Mouse (Mus musculus) macrophage (primary cell): Measurements from ENCODE around the gene Ccdc175. TPM values are rescaled to one million over a fixed set of nuclear protein-coding genes. Genes with fewer than 3 reads are reported as not detected.

Experiments
- H3K27ac ChIP-seq: fragments of 350-480 bp; formaldehyde crosslinking; 2 replicates; pipeline ENCODE4 v1.9.0; 2021
- H3K36me3 ChIP-seq: fragments of 350-480 bp; formaldehyde crosslinking; 2 replicates; pipeline ENCODE4 v1.9.0; 2021; ENCODE audit errors: inconsistent target
- H3K4me3 ChIP-seq: fragments of 350-480 bp; formaldehyde crosslinking; 2 replicates; pipeline ENCODE4 v1.9.0; 2021; ENCODE audit errors: inconsistent target
- H3K79me2 ChIP-seq: fragments of 350-480 bp; formaldehyde crosslinking; 2 replicates; pipeline ENCODE4 v1.9.0; 2021; ENCODE audit errors: inconsistent target
- WGBS: methylation state at CpG from one replicate; pipeline ENCODE4 v1.1.7; 2026; ENCODE audit warnings: inconsistent platforms; ENCODE audit not compliant: missing documents; 5-methylcytosine and 5-hydroxymethylcytosine counted together
- polyA plus RNA-seq: library from polyadenylated mRNA; stranded (reverse); fragments of 250-400 nt; gene quantifications from 3 replicates; pipeline ENCODE4 v1.2.4, GENCODE M21; 2018; ENCODE audit warnings: inconsistent platforms

Ccdc175 gene
- polyA plus RNA-seq, 1 experiment from 2014 or later: not detected

DNA sequence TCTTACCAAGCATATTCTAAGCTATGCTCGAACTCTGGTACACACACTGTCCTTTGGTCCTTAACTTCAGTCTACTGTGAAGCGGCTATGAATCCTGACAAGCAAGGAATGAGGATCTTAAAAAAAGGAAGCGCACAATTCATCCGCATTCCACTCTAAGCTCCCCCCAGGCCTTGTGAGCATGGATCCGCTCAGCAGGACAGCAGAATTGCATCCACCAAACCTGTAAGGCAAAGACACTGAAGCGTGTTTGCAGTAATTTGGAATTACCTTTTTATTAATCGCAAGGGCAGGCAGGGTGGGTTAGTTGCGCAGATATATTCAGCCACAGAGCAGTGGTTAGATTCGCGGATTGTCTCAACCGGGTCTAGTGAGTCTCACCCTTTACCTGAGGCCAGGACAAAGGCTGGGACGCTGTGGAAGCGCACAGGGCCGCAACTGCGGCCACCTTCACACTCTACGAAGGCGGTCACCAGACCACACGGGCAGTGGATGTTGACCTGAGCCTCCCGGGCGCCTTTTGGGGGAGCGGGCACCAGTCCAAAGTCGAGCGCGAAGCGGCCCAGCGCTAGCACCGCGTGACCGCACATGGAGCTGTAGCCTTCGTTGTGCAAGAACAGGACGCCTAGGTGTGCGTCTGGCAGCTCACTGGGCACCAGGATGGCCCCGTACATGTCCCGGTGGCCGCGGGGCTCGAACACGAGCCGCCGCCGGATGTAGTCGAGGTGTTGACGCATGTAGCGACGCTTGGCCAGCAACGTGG lies 100.4 kb downstream of the Ccdc175 start:
- no peaks in the 10 kb centered on the region for H3K36me3 ChIP-seq
- WGBS: 23% methylated on average over 46 of the region's 46 CpGs
- H3K27ac ChIP-seq: no peak overlapping the region
- no peak overlapping the region for H3K4me3 ChIP-seq
- H3K79me2 ChIP-seq: peaks cover 12% of the 10 kb centered on the region; the same call in 1 of the 2 replicates

DNA sequence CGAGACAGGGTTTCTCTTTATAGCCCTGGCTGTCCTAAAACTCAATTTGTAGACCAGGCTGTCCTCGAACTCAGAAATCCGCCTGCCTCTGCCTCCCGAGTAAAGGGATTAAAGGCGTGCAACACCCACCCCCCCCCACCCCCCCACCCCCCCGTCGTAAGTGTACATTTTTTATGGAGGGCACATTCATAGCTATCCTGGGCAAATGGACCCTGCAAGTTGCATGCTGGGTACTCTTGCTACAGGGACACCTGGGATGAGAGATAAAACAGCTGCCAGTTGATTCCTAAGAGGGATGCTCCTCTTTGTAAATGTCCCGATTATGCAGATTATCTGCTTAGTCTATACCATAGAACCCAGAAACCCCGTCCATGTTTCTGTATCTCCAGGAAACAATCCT lies 101.6 kb downstream of the Ccdc175 start:
- Histone ChIP-seq H3K27ac (no peak overlapping the region), H3K79me2 (peaks cover 11% of the 10 kb centered on the region; the same call in 1 of the 2 replicates), H3K4me3 (no peak overlapping the region), H3K36me3 (no peaks in the 10 kb centered on the region)
- 90% methylated on average over 8 of the region's 9 CpGs for WGBS

DNA sequence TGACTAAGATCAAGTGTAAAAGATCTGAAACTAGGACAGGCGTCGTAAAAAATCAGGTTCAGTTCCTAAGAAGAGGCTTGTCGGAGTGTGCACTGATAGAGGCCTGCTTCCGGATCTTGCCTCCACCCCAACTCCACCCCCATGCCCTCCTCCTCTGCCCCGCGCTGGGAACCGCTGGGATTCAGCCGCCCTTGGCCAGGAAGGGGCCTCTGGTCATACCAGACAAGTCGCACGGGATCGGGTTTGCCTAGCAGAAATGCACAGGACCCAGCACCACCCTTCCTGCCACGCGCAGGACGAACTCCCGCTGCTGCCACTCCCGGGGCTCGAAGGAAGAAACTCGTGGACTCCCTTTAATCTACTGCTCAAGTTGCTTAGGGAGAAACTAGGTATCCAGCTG lies 102.5 kb downstream of the Ccdc175 start:
- WGBS: 45% methylated on average over 14 of the region's 18 CpGs

DNA sequence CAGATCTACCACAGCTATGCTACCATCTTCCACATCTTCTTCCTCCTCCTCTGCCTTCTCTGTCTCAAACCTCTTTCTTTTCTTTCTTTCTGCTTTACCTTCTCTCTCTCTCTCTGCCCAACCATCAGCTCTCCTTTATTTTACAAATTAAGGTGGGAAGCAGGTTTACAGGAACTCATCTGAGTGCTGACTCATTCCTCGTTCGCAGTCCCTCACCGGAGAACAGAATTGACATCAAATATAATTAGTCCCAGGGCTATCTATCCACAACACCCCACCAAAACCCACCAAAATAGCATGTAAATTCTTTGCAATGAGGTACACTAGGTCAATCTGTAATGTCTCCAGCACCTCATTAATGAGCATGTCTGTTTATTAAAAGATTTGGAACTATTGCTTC lies 102.9 kb downstream of the Ccdc175 start:
- H3K36me3 ChIP-seq: no peaks in the 10 kb centered on the region
- H3K4me3 ChIP-seq: no peak overlapping the region
- no peak overlapping the region for H3K27ac ChIP-seq
- 0 out of 2 replicates have a peak, but pooled peaks cover under 1% of the 10 kb centered on the region for H3K79me2 ChIP-seq
- 36% methylated on average over 3 of the region's 3 CpGs for WGBS

More for the DNA sequence above, 102.5 kb downstream of the Ccdc175 start:
- H3K27ac ChIP-seq: no peak overlapping the region
- H3K79me2 ChIP-seq: peaks cover 4% of the 10 kb centered on the region; the same call in 1 of the 2 replicates
- H3K36me3 ChIP-seq: no peaks in the 10 kb centered on the region
- H3K4me3 ChIP-seq: no peak overlapping the region

DNA sequence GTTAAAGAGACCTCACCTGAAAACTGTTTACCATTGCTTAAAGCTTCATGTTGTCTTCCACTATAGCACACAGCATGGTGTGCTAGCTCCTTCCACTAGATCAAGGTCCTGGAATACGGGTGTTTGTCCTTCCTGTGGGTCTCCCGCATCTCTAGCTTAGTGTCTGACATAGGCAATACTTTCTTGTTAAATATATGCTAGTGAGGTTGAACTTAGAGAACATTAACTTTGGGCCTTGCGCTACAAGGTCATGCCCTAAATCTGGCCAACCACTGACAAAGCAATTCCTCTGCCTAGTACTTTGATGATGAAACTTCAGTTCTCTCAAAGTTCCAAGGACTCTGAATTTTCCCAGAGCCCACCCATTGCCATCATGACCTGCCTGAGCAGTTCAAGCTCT lies 106.6 kb downstream of the Ccdc175 start:
- Histone ChIP-seq H3K36me3 (no peaks in the 10 kb centered on the region), H3K79me2 (no peaks in the 10 kb centered on the region), H3K27ac (no peak overlapping the region), H3K4me3 (no peak overlapping the region)
- 100% methylated on average over 3 of the region's 3 CpGs for WGBS

DNA sequence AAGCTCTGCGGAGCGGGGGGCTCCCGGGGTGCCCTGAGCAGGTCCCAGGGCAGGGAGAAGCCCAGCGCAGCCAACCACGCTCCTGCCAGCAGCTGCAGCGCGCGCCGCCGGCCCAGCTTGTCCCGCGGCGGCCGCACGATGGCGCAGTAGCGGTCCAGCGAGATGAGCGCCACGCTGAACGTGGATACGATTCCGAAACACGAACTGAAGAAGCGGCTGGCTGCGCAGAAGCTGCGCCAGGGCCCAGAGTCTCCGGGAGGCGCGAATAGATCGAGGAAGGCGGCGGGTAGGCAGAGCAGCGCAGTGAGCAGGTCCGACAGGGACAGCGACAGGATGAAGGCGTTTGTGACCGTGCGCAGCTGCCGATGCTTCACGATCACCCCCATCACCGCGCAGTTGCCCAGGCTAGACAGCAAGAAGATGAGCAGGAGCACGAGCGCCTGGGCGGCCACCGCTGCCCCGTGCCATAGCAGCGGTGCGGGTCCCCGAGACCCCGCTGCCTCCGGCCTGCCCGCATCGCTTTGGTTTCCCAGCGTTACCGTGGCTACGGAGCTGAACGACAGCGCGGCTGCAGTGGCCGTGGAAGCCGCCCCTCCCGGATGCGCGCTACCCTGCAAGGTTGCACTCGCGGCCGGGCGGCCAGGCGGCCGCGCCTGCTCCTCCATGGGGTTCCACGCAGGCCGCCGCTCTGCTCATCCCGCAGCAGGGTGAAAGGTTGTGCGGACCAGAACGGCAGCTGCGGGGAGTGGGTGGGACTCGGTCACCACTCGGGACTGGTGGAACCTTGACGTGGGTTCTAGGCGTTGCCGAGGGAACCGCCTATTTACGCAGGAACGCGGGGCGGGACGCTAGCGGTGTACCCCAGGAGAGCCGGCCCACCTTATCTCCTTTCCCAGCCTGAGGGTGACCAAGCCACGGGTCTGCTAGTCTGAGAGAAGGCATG lies 114.2 kb downstream of the Ccdc175 start, which contains the start of gene Gpr135:
TSS of gene Gpr135 (minus strand) at position 799 of the 943 bp plus-strand sequence.
- no peaks in the 10 kb centered on the region for H3K36me3 ChIP-seq
- no peaks in the 10 kb centered on the region for H3K79me2 ChIP-seq
- H3K27ac ChIP-seq: no peak within 1 kb of the TSS
- H3K4me3 ChIP-seq: peak within 1 kb of the TSS; percentile 7; the same call in 1 of the 2 replicates
- WGBS: 1% methylated on average over 78 of the region's 94 CpGs

DNA sequence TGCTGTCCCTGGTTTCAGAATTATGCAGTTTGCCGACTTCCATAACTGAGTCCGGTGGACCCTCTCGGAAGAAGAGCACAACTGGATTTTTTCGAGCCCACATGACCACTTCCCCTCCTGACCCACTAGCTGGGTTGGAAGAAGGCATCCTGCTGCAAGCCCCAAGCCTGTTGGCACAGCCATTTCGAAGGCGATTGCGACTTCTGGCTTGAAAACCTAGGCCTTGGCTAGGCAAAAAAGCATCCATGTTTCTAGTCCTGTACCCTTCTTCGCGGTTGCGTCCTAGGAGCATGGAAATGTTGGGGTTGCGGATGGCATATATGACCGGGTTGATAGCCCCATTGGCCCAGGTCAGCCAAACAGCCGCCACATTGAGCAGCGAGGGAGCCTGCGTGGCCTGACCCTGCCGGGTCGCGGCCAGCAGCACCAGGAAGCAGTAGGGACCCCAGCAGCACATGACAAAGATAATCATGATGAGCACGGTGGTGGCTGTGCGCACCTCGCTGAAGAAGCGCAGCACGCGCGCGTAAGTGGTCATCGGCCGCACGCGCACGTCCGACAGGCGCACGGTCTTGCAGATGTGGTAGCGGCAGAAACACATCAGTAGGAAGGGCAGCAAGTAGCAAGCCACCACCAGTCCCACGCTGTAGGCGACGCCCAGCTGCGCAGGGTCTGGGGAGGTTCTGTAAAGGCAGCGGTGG lies 115.1 kb downstream of the Ccdc175 start:
- 10% methylated on average over 40 of the region's 40 CpGs for WGBS
- H3K27ac ChIP-seq: no peak overlapping the region
- no peaks in the 10 kb centered on the region for H3K36me3 ChIP-seq
- no peak overlapping the region for H3K4me3 ChIP-seq
- no peaks in the 10 kb centered on the region for H3K79me2 ChIP-seq

DNA sequence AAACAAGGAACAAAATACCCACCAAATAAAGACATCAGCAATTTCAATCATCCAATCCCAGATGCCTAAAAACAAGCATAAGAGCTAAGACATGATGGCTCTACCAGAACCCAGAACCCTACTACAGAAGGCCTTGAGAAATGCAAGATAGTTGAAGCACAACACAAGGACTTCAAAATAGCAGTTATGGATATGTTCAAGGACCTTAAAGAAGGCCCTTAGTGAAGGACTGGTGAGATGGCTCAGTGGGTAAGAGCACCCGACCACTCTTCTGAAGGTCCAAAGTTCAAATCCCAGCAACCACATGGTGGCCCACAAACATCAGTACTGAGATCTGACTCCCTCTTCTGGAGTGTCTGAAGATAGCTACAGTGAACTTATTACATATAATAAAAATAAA lies 127.0 kb downstream of the Ccdc175 start:
- Histone ChIP-seq H3K36me3 (no peaks in the 10 kb centered on the region), H3K79me2 (no peaks in the 10 kb centered on the region), H3K27ac (no peak overlapping the region), H3K4me3 (no peak overlapping the region)
- WGBS: 100% methylated on average over 1 of the region's 1 CpGs

DNA sequence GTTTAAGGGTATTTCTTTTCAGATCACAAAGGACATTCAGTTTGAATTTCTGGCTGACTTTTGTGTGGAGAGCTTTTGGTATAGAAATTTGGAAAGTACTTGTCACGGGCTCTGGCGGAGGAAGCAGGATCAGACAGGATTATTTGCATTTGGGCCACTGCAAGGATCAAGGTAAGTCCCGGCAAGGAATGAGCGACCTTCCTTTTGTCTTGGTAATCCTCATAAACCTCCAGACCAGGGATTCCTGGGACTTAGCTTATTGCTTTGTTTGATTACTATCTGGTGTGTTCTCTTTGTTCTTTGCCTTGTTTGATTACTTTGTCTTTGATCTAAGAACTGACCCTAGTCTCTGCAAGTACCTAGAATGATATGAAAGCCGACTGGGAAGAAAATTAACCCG lies 131.0 kb downstream of the Ccdc175 start:
- no peak overlapping the region for H3K27ac ChIP-seq
- no peaks in the 10 kb centered on the region for H3K36me3 ChIP-seq
- no peak overlapping the region for H3K4me3 ChIP-seq
- no peaks in the 10 kb centered on the region for H3K79me2 ChIP-seq
- WGBS: 75% methylated on average over 6 of the region's 6 CpGs

DNA sequence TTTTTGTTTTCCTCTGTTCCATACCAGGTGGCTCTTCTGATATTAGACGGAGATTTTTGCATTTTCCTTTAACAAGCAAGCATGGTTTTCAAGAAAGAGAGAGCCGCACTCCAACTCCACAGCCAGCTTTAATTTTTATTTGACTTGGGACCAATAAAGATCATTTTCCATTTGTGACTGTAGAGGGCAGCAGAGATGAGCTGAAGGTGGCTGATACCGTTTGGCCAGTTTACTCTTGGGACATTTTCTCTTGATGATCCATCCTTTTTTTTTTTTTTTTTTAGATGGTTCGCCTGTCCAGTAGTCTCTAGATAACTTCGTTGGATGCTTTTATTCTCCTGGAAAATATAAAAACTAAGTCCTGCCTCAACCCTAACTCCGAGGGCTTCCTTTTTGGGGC lies 131.5 kb downstream of the Ccdc175 start:
- Histone ChIP-seq H3K27ac (no peak overlapping the region), H3K4me3 (no peak overlapping the region), H3K36me3 (no peaks in the 10 kb centered on the region), H3K79me2 (no peaks in the 10 kb centered on the region)
- WGBS: 57% methylated on average over 6 of the region's 6 CpGs

DNA sequence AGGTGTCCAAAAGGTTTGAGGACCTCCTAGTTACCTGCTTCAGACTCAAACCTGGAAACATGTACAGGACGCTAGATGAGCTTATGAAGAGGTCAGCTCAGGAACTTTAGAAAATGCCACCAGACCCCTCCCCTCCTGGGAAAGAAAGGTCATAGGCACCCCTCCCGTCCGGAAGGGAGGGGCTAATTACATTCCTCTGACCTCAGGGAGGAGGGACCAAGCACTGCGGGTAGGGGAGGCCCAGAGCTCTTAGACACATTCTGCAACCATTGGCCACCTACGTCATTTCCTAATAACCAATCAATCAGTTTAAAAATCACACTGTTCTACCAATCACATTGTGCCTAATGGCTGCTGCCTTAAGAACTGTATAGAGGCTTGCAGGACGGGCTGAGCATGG lies 132.3 kb downstream of the Ccdc175 start:
- WGBS: 85% methylated on average over 6 of the region's 6 CpGs

More for the DNA sequence above, 132.3 kb downstream of the Ccdc175 start:
- Histone ChIP-seq H3K36me3 (no peaks in the 10 kb centered on the region), H3K4me3 (no peak overlapping the region), H3K27ac (no peak overlapping the region), H3K79me2 (no peaks in the 10 kb centered on the region)

Other genes starting within 250 kb of the Ccdc175 start
- not detected in 3 replicates for gene Gpr135, start 113.9 kb downstream of the Ccdc175 start, polyA plus RNA-seq
- gene L3hypdh, start 99.6 kb downstream of the Ccdc175 start, polyA plus RNA-seq: 0.11 to 0.27 TPM (median 0.19 TPM) in 3 replicates
- gene Jkamp, start 99.4 kb downstream of the Ccdc175 start, polyA plus RNA-seq: 22.8 to 29.2 TPM (median 23.4 TPM) in 3 replicates
- gene Rtn1, start 224.0 kb upstream of the Ccdc175 start, polyA plus RNA-seq: 0.77 to 2.3 TPM (median 0.85 TPM) in 3 replicates